Mouse (Mus musculus) midbrain, embryonic 11.5 days (tissue): ENCODE measurements around the gene Slc44a3. TPM values are rescaled to one million over a fixed set of nuclear protein-coding genes. Genes with fewer than 3 reads are reported as not detected.

Experiments
- ATAC-seq: fragments of 200-750 bp; cut with Nextera tagmentation; 2 replicates; pipeline ENCODE4 v1.8.0; 2017; ENCODE audit warnings: moderate TSS enrichment, moderate library complexity; ENCODE audit not compliant: low FRiP score
- DNase-seq: peaks from one replicate; pipeline ENCODE4 v3.0.0; 2015; ENCODE audit warnings: low spot score; ENCODE audit errors: missing footprints
- H3K27ac ChIP-seq: fragments of 300-500 bp; sonication (generic); 2 replicates; pipeline ENCODE4 v1.5.1; 2014; ENCODE audit warnings: low read depth, low read length
- H3K27me3 ChIP-seq: fragments of 300-500 bp; sonication (generic); 2 replicates; pipeline ENCODE4 v1.6.1; 2014; ENCODE audit warnings: mild to moderate bottlenecking, low read length, moderate library complexity, mixed read lengths; ENCODE audit not compliant: control insufficient read depth, insufficient read depth
- H3K36me3 ChIP-seq: fragments of 300-500 bp; sonication (generic); 2 replicates; pipeline ENCODE4 v1.6.1; 2014; ENCODE audit warnings: mild to moderate bottlenecking, low read length, moderate library complexity, mixed read lengths; ENCODE audit not compliant: control insufficient read depth, insufficient read depth
- H3K4me1 ChIP-seq: fragments of 300-500 bp; sonication (generic); 2 replicates; pipeline ENCODE4 v1.6.1; 2014; ENCODE audit warnings: low read length; ENCODE audit not compliant: control insufficient read depth, insufficient read depth
- H3K4me2 ChIP-seq: fragments of 300-500 bp; sonication (generic); 2 replicates; pipeline ENCODE4 v1.6.1; 2014; ENCODE audit warnings: mild to moderate bottlenecking, moderate library complexity
- H3K4me3 ChIP-seq: fragments of 300-500 bp; sonication (generic); 2 replicates; pipeline ENCODE4 v1.5.1; 2014; ENCODE audit warnings: low read depth, low read length
- H3K9ac ChIP-seq: fragments of 300-500 bp; sonication (generic); 2 replicates; pipeline ENCODE4 v1.6.1; 2014; ENCODE audit warnings: low read length
- H3K9me3 ChIP-seq: fragments of 300-500 bp; sonication (generic); 2 replicates; pipeline ENCODE4 v1.6.1; 2016; ENCODE audit warnings: low read length; ENCODE audit not compliant: control insufficient read depth
- WGBS: fragments of 180-500 bp; shearing (Covaris S2); extraction: QIAGEN DNeasy Blood & Tissue Kit; methylation state at CpG from one replicate; pipeline ENCODE4 v1.1.7; 2014; 5-methylcytosine and 5-hydroxymethylcytosine counted together
- polyA plus RNA-seq: library from polyadenylated mRNA; unstranded; fragments of >200 nt; fragmentation: Nextera tagmentation; extraction: Ambion mirVana; gene quantifications from 2 replicates; pipeline ENCODE4 v1.2.1, GENCODE M21; 2014

The Slc44a3 gene
- polyA plus RNA-seq, 1 experiment from 2014 or later, result 0.38 TPM

GRCm38 (mm10) chr3:121571491-121571890, 39.3 kb upstream of the Slc44a3 start:
- no peak overlapping the region for H3K4me2 ChIP-seq
- H3K27me3 ChIP-seq, result no peaks in the 10 kb centered on the region
- H3K9ac ChIP-seq, result no peak overlapping the region
- no peak overlapping the region for H3K4me3 ChIP-seq
- no peak for ATAC-seq
- 87% methylated on average over 4 of the region's 4 CpGs for WGBS
- DNase-seq, result no peak
- no peaks in the 10 kb centered on the region for H3K9me3 ChIP-seq
- H3K27ac ChIP-seq, result no peak overlapping the region
- H3K4me1 ChIP-seq, result no peaks in the 10 kb centered on the region
- no peaks in the 10 kb centered on the region for H3K36me3 ChIP-seq

GRCm38 (mm10) chr3:121570623-121571022, 38.4 kb upstream of the Slc44a3 start:
- WGBS, result 87% methylated on average over 11 of the region's 11 CpGs
- DNase-seq (no peak), ATAC-seq (no peak)
- Histone ChIP-seq H3K4me1 (no peaks in the 10 kb centered on the region), H3K36me3 (no peaks in the 10 kb centered on the region), H3K9ac (no peak overlapping the region), H3K27ac (no peak overlapping the region), H3K4me2 (no peak overlapping the region), H3K4me3 (no peak overlapping the region), H3K9me3 (no peaks in the 10 kb centered on the region), H3K27me3 (no peaks in the 10 kb centered on the region)

GRCm38 (mm10) chr3:121569767-121570166, 37.6 kb upstream of the Slc44a3 start:
- no peak overlapping the region for H3K27ac ChIP-seq
- no peak overlapping the region for H3K4me3 ChIP-seq
- no peaks in the 10 kb centered on the region for H3K36me3 ChIP-seq
- 48% methylated on average over 5 of the region's 5 CpGs for WGBS
- no peak overlapping the region for H3K4me2 ChIP-seq
- no peaks in the 10 kb centered on the region for H3K9me3 ChIP-seq
- DNase-seq (no peak), ATAC-seq (no peak)
- H3K4me1 ChIP-seq, result no peaks in the 10 kb centered on the region
- no peak overlapping the region for H3K9ac ChIP-seq
- no peaks in the 10 kb centered on the region for H3K27me3 ChIP-seq

- H3K9ac ChIP-seq, result no peak overlapping the region
- no peaks in the 10 kb centered on the region for H3K27me3 ChIP-seq
- no peaks in the 10 kb centered on the region for H3K9me3 ChIP-seq
- no peak overlapping the region for H3K4me3 ChIP-seq
- ATAC-seq, result no peak
- H3K4me1 ChIP-seq, result no peaks in the 10 kb centered on the region
- no peak for DNase-seq
- H3K27ac ChIP-seq, result no peak overlapping the region
- H3K36me3 ChIP-seq, result no peaks in the 10 kb centered on the region
- 80% methylated on average over 9 of the region's 9 CpGs for WGBS
- no peak overlapping the region for H3K4me2 ChIP-seq
Measured at GRCm38 (mm10) chr3:121569004-121569403, 36.8 kb upstream of the Slc44a3 start.

GRCm38 (mm10) chr3:121567904-121568303, 35.7 kb upstream of the Slc44a3 start:
- Histone ChIP-seq H3K4me2 (no peak overlapping the region), H3K9ac (no peak overlapping the region), H3K36me3 (no peaks in the 10 kb centered on the region), H3K27ac (no peak overlapping the region), H3K27me3 (no peaks in the 10 kb centered on the region), H3K9me3 (no peaks in the 10 kb centered on the region), H3K4me3 (no peak overlapping the region), H3K4me1 (no peaks in the 10 kb centered on the region)
- no peak for DNase-seq
- 92% methylated on average over 9 of the region's 9 CpGs for WGBS
- no peak for ATAC-seq

GRCm38 (mm10) chr3:121567337-121567900, 35.2 kb upstream of the Slc44a3 start:
- Histone ChIP-seq H3K4me1 (no peaks in the 10 kb centered on the region), H3K9ac (no peak overlapping the region), H3K27ac (no peak overlapping the region), H3K27me3 (no peaks in the 10 kb centered on the region), H3K4me2 (no peak overlapping the region), H3K4me3 (no peak overlapping the region), H3K9me3 (no peaks in the 10 kb centered on the region), H3K36me3 (no peaks in the 10 kb centered on the region)
- ATAC-seq (no peak), DNase-seq (no peak)
- 92% methylated on average over 2 of the region's 2 CpGs for WGBS

- no peak for DNase-seq
- ATAC-seq, result no peak
- Histone ChIP-seq H3K4me3 (no peak overlapping the region), H3K36me3 (no peaks in the 10 kb centered on the region), H3K9ac (no peak overlapping the region), H3K27ac (no peak overlapping the region), H3K9me3 (no peaks in the 10 kb centered on the region), H3K4me2 (no peak overlapping the region), H3K27me3 (no peaks in the 10 kb centered on the region), H3K4me1 (no peaks in the 10 kb centered on the region)
- WGBS, result 91% methylated on average over 4 of the region's 4 CpGs
Measured at GRCm38 (mm10) chr3:121566901-121567300, 34.7 kb upstream of the Slc44a3 start.

- no peak for DNase-seq
- Histone ChIP-seq H3K4me1 (no peaks in the 10 kb centered on the region), H3K9me3 (no peaks in the 10 kb centered on the region), H3K36me3 (no peaks in the 10 kb centered on the region), H3K9ac (no peak overlapping the region), H3K4me2 (no peak overlapping the region), H3K27ac (no peak overlapping the region), H3K4me3 (no peak overlapping the region), H3K27me3 (no peaks in the 10 kb centered on the region)
- no peak for ATAC-seq
- WGBS, result 86% methylated on average over 3 of the region's 3 CpGs
Measured at GRCm38 (mm10) chr3:121561803-121562202, 29.6 kb upstream of the Slc44a3 start.

- Histone ChIP-seq H3K36me3 (no peaks in the 10 kb centered on the region), H3K27ac (no peak overlapping the region), H3K4me2 (no peak overlapping the region), H3K27me3 (no peaks in the 10 kb centered on the region), H3K4me1 (no peaks in the 10 kb centered on the region), H3K9me3 (no peaks in the 10 kb centered on the region), H3K4me3 (no peak overlapping the region), H3K9ac (no peak overlapping the region)
- no peak for DNase-seq
- 87% methylated on average over 14 of the region's 14 CpGs for WGBS
- ATAC-seq, result no peak
Measured at GRCm38 (mm10) chr3:121560115-121560865, 28.1 kb upstream of the Slc44a3 start.
